Mouse (Mus musculus) heart, adult 8-10 months (tissue): Measurements from ENCODE around the gene Ccdc43. TPM values are rescaled to one million over a fixed set of nuclear protein-coding genes. Genes with fewer than 3 reads are reported as not detected.

Source experiments
- DNase-seq: peaks from one replicate; pipeline ENCODE4 v3.0.0; 2022; ENCODE audit warnings: low spot score
- microRNA-seq: library from miRNA; unstranded; fragments of <30 nt; microRNA quantifications from one replicate; pipeline ENCODE4 v1.2.0, GENCODE M21; 2022
- total RNA-seq, 4 experiments: library from RNA; stranded (reverse); gene quantifications; 2 replicates each; pipeline ENCODE4 v1.2.4; 2022

Ccdc43 gene
- total RNA-seq, 4 experiments from 2014 or later: 21.0 to 25.0 (median 22.0) TPM

DNA sequence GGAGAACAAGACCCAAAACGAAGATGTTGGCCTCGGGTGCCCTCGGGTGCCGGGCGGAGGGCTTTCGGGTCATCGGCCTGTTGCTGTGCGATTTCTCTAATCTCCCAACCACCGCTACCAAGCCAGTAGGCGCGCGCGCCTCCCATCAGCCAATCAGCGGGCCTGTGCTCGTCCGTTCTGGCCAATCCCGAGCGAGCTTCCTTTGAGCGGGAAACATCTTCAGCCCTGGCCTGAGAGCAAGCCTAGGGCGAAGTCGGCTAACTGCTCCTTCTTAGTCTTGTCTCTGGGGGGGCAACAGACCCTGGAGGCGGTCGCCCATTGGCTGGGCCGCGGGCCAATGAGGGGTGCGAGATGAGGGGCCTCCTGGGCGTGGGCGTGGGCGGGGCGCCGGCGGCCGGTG, 32.4 kb downstream of the Ccdc43 start:
- no peak for DNase-seq

DNA sequence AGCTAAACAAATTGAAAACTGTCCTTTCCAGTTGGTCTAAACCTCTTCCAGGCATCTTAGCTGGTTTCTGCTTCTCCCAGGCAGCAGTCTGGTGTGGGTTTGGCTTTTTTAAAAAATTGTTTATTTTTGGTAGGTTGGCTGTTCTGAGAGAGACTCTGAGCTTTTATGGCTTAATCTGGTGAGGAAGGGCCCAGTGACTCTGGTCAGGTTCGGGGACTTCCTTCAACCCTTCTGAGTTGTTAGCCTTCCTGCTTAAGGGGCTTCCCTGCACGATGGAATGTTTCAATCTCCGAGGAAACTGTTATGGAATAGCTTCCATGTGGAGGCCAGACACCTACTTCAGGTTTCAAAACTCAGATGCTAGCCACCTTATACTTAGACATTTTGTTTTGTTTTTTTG, 34.2 kb downstream of the Ccdc43 start, which contains the start of gene Meioc:
Gene Meioc, plus strand, starts transcription at position 301 of the 400 bp plus-strand sequence.
- no peak for DNase-seq

DNA sequence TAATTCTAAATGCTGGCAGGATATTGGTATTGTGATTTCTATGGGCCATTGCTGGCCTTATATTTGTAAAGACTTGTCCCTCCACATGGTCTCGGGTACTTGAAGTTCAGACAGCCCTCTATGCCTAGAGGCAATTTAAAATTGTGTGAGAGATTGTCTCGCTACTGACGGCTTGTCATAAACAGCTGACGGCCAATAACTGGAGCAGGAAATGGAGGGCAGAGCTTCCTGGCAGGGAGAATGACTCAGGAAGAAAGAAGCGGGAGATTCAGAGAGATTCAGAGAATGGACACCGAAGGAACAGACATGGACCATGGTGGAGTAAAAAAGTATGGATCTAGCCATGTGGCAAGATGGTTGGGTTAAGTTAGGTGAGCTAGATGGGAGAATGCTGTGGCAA, 40.7 kb downstream of the Ccdc43 start:
- no peak for DNase-seq

DNA sequence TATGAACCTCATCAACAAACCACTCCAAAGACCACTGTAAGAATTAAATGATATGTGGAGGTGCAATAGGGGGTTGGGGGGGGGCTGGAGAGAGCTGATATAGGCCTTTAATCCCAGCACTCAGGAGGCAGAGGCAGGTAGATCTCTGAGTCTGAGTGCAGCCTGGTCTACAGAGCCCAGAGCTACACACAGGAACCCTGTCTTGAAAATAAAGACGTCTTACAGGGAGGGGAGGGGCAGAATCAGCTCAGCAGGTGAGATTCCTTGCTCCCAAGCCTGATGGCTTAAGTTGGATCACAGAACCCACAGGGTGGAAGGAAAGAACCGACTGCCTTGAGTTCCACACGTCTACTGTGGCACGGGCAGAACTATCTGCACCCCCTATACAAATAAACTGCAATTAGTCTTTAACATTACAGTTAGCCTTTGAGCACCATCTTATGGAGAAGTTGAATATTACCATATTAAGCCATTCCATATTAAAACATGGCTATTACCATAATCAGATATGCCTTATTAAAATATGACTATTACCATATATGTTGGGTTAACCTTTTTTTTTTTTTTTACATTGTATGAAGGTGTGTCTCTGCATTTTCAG, 41.2 kb downstream of the Ccdc43 start:
- DNase-seq: no peak

DNA sequence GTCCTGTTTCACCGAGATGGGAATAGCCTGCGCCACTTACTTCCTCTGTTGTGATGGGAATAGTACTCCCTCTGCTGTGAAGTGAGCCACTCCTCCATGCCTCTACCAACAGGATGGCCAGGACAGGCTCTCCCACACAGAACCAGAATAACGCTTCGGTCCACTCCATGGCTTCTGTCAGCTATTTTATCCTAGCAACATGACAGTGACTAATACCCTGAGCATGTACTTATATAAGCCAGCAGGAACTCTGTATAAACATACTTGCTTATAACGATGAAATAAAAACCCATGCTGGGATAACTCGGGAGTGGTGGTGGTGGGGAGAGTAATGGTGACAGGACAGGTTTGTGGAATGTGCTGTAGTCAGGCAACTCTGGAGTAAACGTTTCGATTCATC, 41.7 kb downstream of the Ccdc43 start:
- DNase-seq: no peak

DNA sequence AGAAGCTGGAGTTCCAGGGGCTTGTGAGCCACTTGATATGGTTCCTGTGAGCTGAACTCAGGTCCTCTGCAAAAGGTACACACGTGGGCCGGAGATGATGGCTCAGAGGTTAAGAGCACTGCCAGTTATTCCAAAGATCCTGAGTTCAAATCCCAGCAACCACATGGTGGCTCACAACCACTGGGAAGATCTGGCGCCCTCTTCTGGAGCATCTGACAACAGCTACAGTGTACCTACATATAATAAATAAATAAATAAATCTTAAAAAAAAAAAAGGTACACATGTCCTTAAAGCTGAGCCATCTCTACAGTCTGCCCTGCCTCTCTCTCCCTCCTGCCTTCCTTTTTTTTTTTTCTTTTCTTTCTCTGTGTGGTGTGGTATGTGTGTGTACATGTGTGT, 44.7 kb downstream of the Ccdc43 start:
- no peak for DNase-seq

DNA sequence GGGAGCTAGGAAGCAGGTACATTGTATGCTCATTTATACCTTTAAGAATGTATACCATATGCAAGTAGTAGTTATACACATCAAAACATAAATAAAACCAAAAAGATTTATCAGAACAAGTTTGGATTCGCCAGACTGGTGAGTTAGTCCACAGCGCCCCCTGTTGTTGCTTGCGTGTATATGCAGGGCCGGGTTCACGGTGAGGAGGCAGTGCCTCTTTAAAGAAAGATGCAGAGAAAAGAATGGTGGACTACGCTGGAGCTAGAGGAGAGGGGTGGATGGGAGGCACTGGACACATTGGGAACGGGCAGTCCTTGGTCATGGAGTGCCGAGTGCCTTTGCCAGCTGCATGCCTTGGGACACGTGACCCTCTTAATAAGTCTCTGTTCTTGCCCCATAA, 46.2 kb downstream of the Ccdc43 start:
- DNase-seq: peak; percentile 58

DNA sequence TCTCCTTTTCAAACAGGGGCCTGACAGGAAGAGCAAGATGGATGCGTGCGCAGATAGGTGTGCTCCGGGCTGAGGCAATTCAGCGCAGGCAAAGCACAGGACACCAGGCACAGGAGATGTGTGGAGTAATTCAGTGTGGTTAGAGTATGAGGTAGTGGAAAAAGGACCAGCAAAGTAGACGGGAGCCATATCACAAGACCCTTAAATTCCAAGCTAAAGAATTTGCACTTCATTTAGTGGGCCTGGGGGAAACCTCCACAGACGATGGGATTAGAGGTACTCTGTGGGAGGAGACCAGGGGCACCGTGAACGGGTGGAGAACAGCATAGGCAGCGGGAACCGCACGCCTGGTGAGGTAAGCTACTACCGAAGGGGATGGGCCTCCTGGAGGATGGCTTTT, 49.7 kb downstream of the Ccdc43 start:
- no peak for DNase-seq

DNA sequence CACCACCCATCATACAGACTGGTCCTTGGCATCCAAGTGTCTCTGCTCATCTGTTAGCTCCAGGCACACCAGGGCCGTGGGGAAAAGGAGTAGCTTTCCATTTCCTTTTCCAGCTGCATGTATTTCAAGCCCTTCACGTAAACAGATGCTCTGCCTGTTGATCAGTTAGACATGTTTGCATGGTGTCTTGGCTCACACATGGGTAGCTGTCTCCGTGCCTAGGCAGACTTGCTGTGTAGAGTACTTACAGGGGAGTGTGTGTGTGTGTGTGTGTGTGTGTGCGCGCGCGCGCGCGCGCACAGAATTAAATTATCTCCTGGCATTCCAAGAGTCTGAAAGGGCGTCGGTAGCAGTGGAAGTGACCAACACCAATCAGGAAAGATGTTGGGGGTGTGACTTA, 51.4 kb downstream of the Ccdc43 start:
- no peak for DNase-seq

DNA sequence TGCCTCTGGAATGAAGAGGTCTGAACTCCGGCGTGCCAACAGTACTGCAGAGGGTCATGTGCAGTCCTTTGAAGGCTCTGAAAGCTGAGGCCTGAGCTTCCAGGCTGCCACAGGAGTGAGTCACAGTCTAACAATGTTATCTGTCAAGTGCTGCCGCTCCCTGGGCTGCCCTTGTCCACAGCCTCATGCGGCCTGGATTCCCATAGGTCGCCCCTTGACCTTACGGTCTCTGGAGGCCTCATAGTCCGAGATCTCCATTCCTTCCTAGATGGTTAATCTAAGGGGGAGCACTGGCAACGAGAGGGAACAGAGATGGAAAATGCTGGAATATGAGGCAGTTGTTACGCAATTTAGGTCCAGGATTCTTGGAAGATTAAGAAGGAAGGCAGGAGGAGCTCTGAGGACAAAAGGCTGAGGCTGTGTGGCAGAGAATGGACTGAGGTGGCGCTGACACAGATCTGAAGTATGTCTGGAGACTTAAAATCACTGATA, 53.6 kb downstream of the Ccdc43 start:
- DNase-seq: peak; percentile 48

DNA sequence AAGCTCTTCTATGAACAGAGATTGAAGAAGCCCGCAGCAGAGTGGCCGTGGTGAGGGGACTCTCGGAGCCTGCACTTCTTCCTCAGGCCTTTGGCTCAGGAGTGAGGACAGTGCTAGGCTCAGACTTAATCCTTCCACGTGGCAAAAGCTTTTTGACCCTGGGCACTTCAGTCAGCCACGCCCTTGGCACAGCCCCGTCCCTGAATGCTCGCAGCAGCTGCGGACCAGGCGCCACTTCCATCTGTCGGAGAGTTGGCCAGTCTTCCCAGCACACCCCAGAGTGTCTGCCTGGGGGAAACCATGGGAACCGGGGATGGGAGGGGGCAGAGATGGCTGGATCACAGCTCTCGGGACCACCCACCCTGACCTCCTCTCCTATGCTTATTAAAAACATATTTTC, 60.7 kb downstream of the Ccdc43 start:
- DNase-seq: no peak

Small RNAs within 50 kb of the gene (microRNA-seq; reads per million reads assigned to microRNA genes)
- not detected for gene Gm22920

Other genes starting within 250 kb of the Ccdc43 start
- gene Itga2b, start 227.7 kb downstream of the Ccdc43 start, total RNA-seq: 1 to 10 TPM; 3.4 to 7.2 (median 4.4) TPM
- 10 to 100 TPM; 16.4 to 22.3 (median 17.8) TPM for gene Gpatch8, start 141.4 kb downstream of the Ccdc43 start, total RNA-seq
- gene Gm11627, start 118.3 kb downstream of the Ccdc43 start, total RNA-seq: under 1 TPM in 3 of 4 experiments, not detected in 1; 0.34 to 0.65 (median 0.60) TPM
- gene Fzd2, start 93.4 kb downstream of the Ccdc43 start, total RNA-seq: 1 to 10 TPM; 1.5 to 2.5 (median 2.2) TPM
- not detected for gene Meioc, start 34.1 kb downstream of the Ccdc43 start, total RNA-seq
- 1 to 10 TPM; 4.4 to 6.8 (median 6.0) TPM for gene Adam11, start 63.7 kb upstream of the Ccdc43 start, total RNA-seq
- gene Gjc1, start 121.9 kb upstream of the Ccdc43 start, total RNA-seq: 10 to 100 TPM; 13.9 to 25.4 (median 20.5) TPM
- gene Higd1b, start 138.1 kb upstream of the Ccdc43 start, total RNA-seq: 10 to 100 TPM in 2 of 4 experiments, 1 to 10 TPM in 2; 6.3 to 15.9 (median 10.3) TPM
- gene Eftud2, start 183.2 kb upstream of the Ccdc43 start, total RNA-seq: 10 to 100 TPM; 33.4 to 37.9 (median 35.2) TPM
- under 1 TPM in 3 of 4 experiments, not detected in 1; 0.30 to 0.35 (median 0.34) TPM for gene Ccdc103, start 183.4 kb upstream of the Ccdc43 start, total RNA-seq
- gene Fam187a, start 187.4 kb upstream of the Ccdc43 start, total RNA-seq: not detected
- gene Gfap, start 203.1 kb upstream of the Ccdc43 start, total RNA-seq: under 1 TPM; 0.09 to 0.38 (median 0.27) TPM
- gene Kif18b, start 227.3 kb upstream of the Ccdc43 start, total RNA-seq: under 1 TPM in 3 of 4 experiments, not detected in 1; 0.08 to 0.37 (median 0.13) TPM
- gene C1ql1, start 248.9 kb upstream of the Ccdc43 start, total RNA-seq: not detected